Mouse (Mus musculus): Measurements from ENCODE around the gene Kalrn. TPM values are rescaled to one million over a fixed set of nuclear protein-coding genes. Genes with fewer than 3 reads are reported as not detected.

Gene Kalrn
- polyA plus RNA-seq, 1 experiment from 2014 or later: 44.6 TPM

GRCm38 (mm10) chr16:34104427-34104826 is 468.9 kb downstream of the Kalrn start:
- WGBS: 86% methylated on average over 6 of the region's 6 CpGs
- no peaks in the 10 kb centered on the region for H3K27me3 ChIP-seq (ENCODE audit: control insufficient read depth, insufficient read depth, low read length)
- no peak overlapping the region for H3K27ac ChIP-seq (replicated peaks; ENCODE audit: low read depth, low read length)
- no peak overlapping the region for H3K4me3 ChIP-seq (replicated peaks; ENCODE audit: low read depth, low read length)
- H3K4me2 ChIP-seq (ENCODE audit: low read length): no peak overlapping the region
- 0 out of 2 replicates have a peak, but pooled peaks cover 3% of the 10 kb centered on the region for H3K4me1 ChIP-seq (ENCODE audit: control insufficient read depth, insufficient read depth, low read length)
- H3K36me3 ChIP-seq (ENCODE audit: control insufficient read depth, insufficient read depth, low read length): peaks cover 8% of the 10 kb centered on the region; the same call in 1 of the 2 replicates
- no peaks in the 10 kb centered on the region for H3K9me3 ChIP-seq (ENCODE audit: control insufficient read depth, low read length)
- DNase-seq: no peak
- ATAC-seq (ENCODE audit: low FRiP score, low TSS enrichment): no peak
- no peak overlapping the region for H3K9ac ChIP-seq (replicated peaks; ENCODE audit: low read length)

GRCm38 (mm10) chr16:34102742-34103141 is 470.6 kb downstream of the Kalrn start:
- WGBS: 75% methylated on average over 5 of the region's 5 CpGs
- DNase-seq (no peak), ATAC-seq (ENCODE audit: low FRiP score, low TSS enrichment) (no peak)
- H3K4me1 ChIP-seq (ENCODE audit: control insufficient read depth, insufficient read depth, low read length): 0 out of 2 replicates have a peak, but pooled peaks cover 3% of the 10 kb centered on the region
- H3K4me2 ChIP-seq (ENCODE audit: low read length): no peak overlapping the region
- H3K27me3 ChIP-seq (ENCODE audit: control insufficient read depth, insufficient read depth, low read length): no peaks in the 10 kb centered on the region
- no peak overlapping the region for H3K27ac ChIP-seq (replicated peaks; ENCODE audit: low read depth, low read length)
- H3K9me3 ChIP-seq (ENCODE audit: control insufficient read depth, low read length): no peaks in the 10 kb centered on the region
- H3K9ac ChIP-seq (replicated peaks; ENCODE audit: low read length): no peak overlapping the region
- peaks cover 8% of the 10 kb centered on the region; the same call in 1 of the 2 replicates for H3K36me3 ChIP-seq (ENCODE audit: control insufficient read depth, insufficient read depth, low read length)
- H3K4me3 ChIP-seq (replicated peaks; ENCODE audit: low read depth, low read length): no peak overlapping the region

- ATAC-seq (ENCODE audit: low FRiP score, low TSS enrichment) (no peak), DNase-seq (no peak)
- Histone ChIP-seq H3K4me3 (replicated peaks; ENCODE audit: low read depth, low read length) (no peak overlapping the region), H3K36me3 (ENCODE audit: control insufficient read depth, insufficient read depth, low read length) (peaks cover 5% of the 10 kb centered on the region; the same call in 1 of the 2 replicates), H3K4me1 (ENCODE audit: control insufficient read depth, insufficient read depth, low read length) (peaks cover 13% of the 10 kb centered on the region; the same call in 1 of the 2 replicates), H3K4me2 (ENCODE audit: low read length) (no peak overlapping the region), H3K27me3 (ENCODE audit: control insufficient read depth, insufficient read depth, low read length) (peaks cover 4% of the 10 kb centered on the region; the same call in 1 of the 2 replicates), H3K9ac (replicated peaks; ENCODE audit: low read length) (no peak overlapping the region), H3K9me3 (ENCODE audit: control insufficient read depth, low read length) (no peaks in the 10 kb centered on the region), H3K27ac (replicated peaks; ENCODE audit: low read depth, low read length) (no peak overlapping the region)
- 70% methylated on average over 3 of the region's 3 CpGs for WGBS
Observed at GRCm38 (mm10) chr16:34099795-34100194, 473.5 kb downstream of the Kalrn start.

- H3K9ac ChIP-seq (replicated peaks; ENCODE audit: low read length): no peak overlapping the region
- peak overlapping the region; percentile 27 for H3K4me3 ChIP-seq (replicated peaks; ENCODE audit: low read depth, low read length)
- H3K36me3 ChIP-seq (ENCODE audit: control insufficient read depth, insufficient read depth, low read length): no peaks in the 10 kb centered on the region
- peak overlapping the region; percentile 58 for H3K4me2 ChIP-seq (ENCODE audit: low read length)
- H3K27ac ChIP-seq (replicated peaks; ENCODE audit: low read depth, low read length): peak overlapping the region; percentile 10; the same call in 1 of the 2 replicates
- ATAC-seq (ENCODE audit: low FRiP score, low TSS enrichment): peak; percentile 41; the same call in 1 of the 2 replicates
- WGBS: under 1% methylated on average over 34 of the region's 34 CpGs
- peak; percentile 56 for DNase-seq
- H3K27me3 ChIP-seq (ENCODE audit: control insufficient read depth, insufficient read depth, low read length): peaks cover 4% of the 10 kb centered on the region; the same call in 1 of the 2 replicates
- peaks cover 25% of the 10 kb centered on the region for H3K4me1 ChIP-seq (ENCODE audit: control insufficient read depth, insufficient read depth, low read length)
- H3K9me3 ChIP-seq (ENCODE audit: control insufficient read depth, low read length): no peaks in the 10 kb centered on the region
Observed at GRCm38 (mm10) chr16:34095548-34096141, 477.7 kb downstream of the Kalrn start.

- Histone ChIP-seq H3K4me1 (ENCODE audit: control insufficient read depth, insufficient read depth, low read length) (peaks cover 26% of the 10 kb centered on the region), H3K4me3 (replicated peaks; ENCODE audit: low read depth, low read length) (peak overlapping the region; percentile 27; the same call in 1 of the 2 replicates), H3K4me2 (ENCODE audit: low read length) (peak overlapping the region; percentile 58), H3K9ac (replicated peaks; ENCODE audit: low read length) (no peak overlapping the region), H3K27me3 (ENCODE audit: control insufficient read depth, insufficient read depth, low read length) (peaks cover 4% of the 10 kb centered on the region; the same call in 1 of the 2 replicates), H3K9me3 (ENCODE audit: control insufficient read depth, low read length) (no peaks in the 10 kb centered on the region), H3K36me3 (ENCODE audit: control insufficient read depth, insufficient read depth, low read length) (no peaks in the 10 kb centered on the region), H3K27ac (replicated peaks; ENCODE audit: low read depth, low read length) (peak overlapping the region; percentile 75)
- WGBS: 0% methylated on average over 3 of the region's 3 CpGs
- peak; percentile 31 for ATAC-seq (ENCODE audit: low FRiP score, low TSS enrichment)
- peak; percentile 53 for DNase-seq
Observed at GRCm38 (mm10) chr16:34095093-34095465, 478.3 kb downstream of the Kalrn start.

- Histone ChIP-seq H3K36me3 (ENCODE audit: control insufficient read depth, insufficient read depth, low read length) (no peaks in the 10 kb centered on the region), H3K27me3 (ENCODE audit: control insufficient read depth, insufficient read depth, low read length) (peaks cover 4% of the 10 kb centered on the region; the same call in 1 of the 2 replicates), H3K4me2 (ENCODE audit: low read length) (peak overlapping the region; percentile 58), H3K9ac (replicated peaks; ENCODE audit: low read length) (peak overlapping the region; percentile 55), H3K4me3 (replicated peaks; ENCODE audit: low read depth, low read length) (peak overlapping the region; percentile 26), H3K27ac (replicated peaks; ENCODE audit: low read depth, low read length) (peak overlapping the region; percentile 75), H3K4me1 (ENCODE audit: control insufficient read depth, insufficient read depth, low read length) (peaks cover 29% of the 10 kb centered on the region), H3K9me3 (ENCODE audit: control insufficient read depth, low read length) (no peaks in the 10 kb centered on the region)
- WGBS: 0% methylated on average over 16 of the region's 16 CpGs
- DNase-seq (peak; percentile 75), ATAC-seq (ENCODE audit: low FRiP score, low TSS enrichment) (peak; percentile 75)
Observed at GRCm38 (mm10) chr16:34094446-34095092, 478.8 kb downstream of the Kalrn start.

- Histone ChIP-seq H3K4me3 (replicated peaks; ENCODE audit: low read depth, low read length) (peak overlapping the region; percentile 26), H3K4me2 (ENCODE audit: low read length) (peak overlapping the region; percentile 58), H3K36me3 (ENCODE audit: control insufficient read depth, insufficient read depth, low read length) (no peaks in the 10 kb centered on the region), H3K9ac (replicated peaks; ENCODE audit: low read length) (peak overlapping the region; percentile 55), H3K27me3 (ENCODE audit: control insufficient read depth, insufficient read depth, low read length) (peaks cover 4% of the 10 kb centered on the region; the same call in 1 of the 2 replicates), H3K9me3 (ENCODE audit: control insufficient read depth, low read length) (no peaks in the 10 kb centered on the region), H3K4me1 (ENCODE audit: control insufficient read depth, insufficient read depth, low read length) (peaks cover 29% of the 10 kb centered on the region), H3K27ac (replicated peaks; ENCODE audit: low read depth, low read length) (peak overlapping the region; percentile 75)
- 2% methylated on average over 14 of the region's 14 CpGs for WGBS
- DNase-seq: peak; percentile 44
- ATAC-seq (ENCODE audit: low FRiP score, low TSS enrichment): no peak
Observed at GRCm38 (mm10) chr16:34093734-34094445, 479.4 kb downstream of the Kalrn start.

- DNase-seq (peak; percentile 36), ATAC-seq (ENCODE audit: low FRiP score, low TSS enrichment) (no peak)
- WGBS: 45% methylated on average over 8 of the region's 8 CpGs
- no peak overlapping the region for H3K9ac ChIP-seq (replicated peaks; ENCODE audit: low read length)
- no peak overlapping the region for H3K27ac ChIP-seq (replicated peaks; ENCODE audit: low read depth, low read length)
- H3K9me3 ChIP-seq (ENCODE audit: control insufficient read depth, low read length): no peaks in the 10 kb centered on the region
- no peak overlapping the region for H3K4me2 ChIP-seq (ENCODE audit: low read length)
- H3K4me1 ChIP-seq (ENCODE audit: control insufficient read depth, insufficient read depth, low read length): peaks cover 23% of the 10 kb centered on the region
- no peaks in the 10 kb centered on the region for H3K27me3 ChIP-seq (ENCODE audit: control insufficient read depth, insufficient read depth, low read length)
- H3K36me3 ChIP-seq (ENCODE audit: control insufficient read depth, insufficient read depth, low read length): no peaks in the 10 kb centered on the region
- H3K4me3 ChIP-seq (replicated peaks; ENCODE audit: low read depth, low read length): no peak overlapping the region
Observed at GRCm38 (mm10) chr16:34089528-34090095, 483.7 kb downstream of the Kalrn start.
